Mouse (Mus musculus): ENCODE measurements at regions not wholly inside any gene's neighbourhood (a gene's known extent, or its start where the extent isn't known, plus 50 kb on each side); places are given as distances from the start of the nearest gene placed in this dataset.

DNA sequence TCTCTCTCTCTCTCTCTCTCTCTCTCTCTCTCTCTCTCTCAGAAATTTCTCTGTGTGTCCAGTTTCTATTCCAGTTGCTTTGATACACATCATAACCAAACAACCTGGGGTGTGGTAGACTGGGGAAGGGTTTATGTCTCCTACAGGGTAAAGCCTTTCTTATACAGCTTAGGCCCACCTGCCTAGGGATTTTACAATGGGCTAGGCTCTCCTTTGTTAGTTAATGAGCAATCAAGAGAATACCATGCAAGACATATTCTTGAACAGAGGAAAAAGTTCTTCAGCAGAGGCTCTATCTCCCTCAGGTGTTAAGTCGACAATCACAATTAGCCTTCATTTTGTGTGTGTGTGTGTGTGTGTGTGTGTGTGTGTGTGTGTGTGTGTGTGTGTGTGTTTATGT, 151.0 kb downstream of the Tmx1 start:
- TF ChIP-seq CTCF (IDR thresholded peaks at IDR 0.05; ENCODE audit: low read depth), result no peak
- TF ChIP-seq EP300 (IDR thresholded peaks at IDR 0.05; ENCODE audit: low read depth), result no peak
